Mouse (Mus musculus) mature B cell (primary cell): ENCODE data around the gene Gm13272.
"Not testable (repeated sequence)": the region's sequence is repeated elsewhere in the genome, so short reads cannot be mapped to it uniquely, and the experiment has no call there.

Source experiments
- in situ Hi-C: fragments of 300-500 bp; cut with MboI; formaldehyde crosslinking; loops from 2 replicates; pipeline ENCODE4 v1.14.3; 2019

Gene Gm13272

GRCm38 (mm10) chr4:88785409-88785808, 5.8 kb downstream of the Gm13272 start, which contains the start of gene Gm13276:
Gm13276 (plus strand) TSS chr4:88785709.
- in situ Hi-C loops = not testable (repeated sequence)

GRCm38 (mm10) chr4:88788402-88788801, 8.8 kb downstream of the Gm13272 start, which contains the start of gene Gm13277:
Gm13277 (plus strand) TSS chr4:88788632.
- in situ Hi-C loops = not testable (repeated sequence)

- in situ Hi-C loops = not testable (repeated sequence)
Observed at GRCm38 (mm10) chr4:88791250-88791649, 11.6 kb downstream of the Gm13272 start, which contains the start of gene Gm13278. Gm13278 (plus strand) TSS chr4:88791550.

- in situ Hi-C loops = not testable (repeated sequence)
Observed at GRCm38 (mm10) chr4:88793936-88794675, 14.5 kb downstream of the Gm13272 start, which contains the start of gene Gm13275. Gm13275 (plus strand) TSS chr4:88794487.

GRCm38 (mm10) chr4:88797097-88797496, 17.4 kb downstream of the Gm13272 start, which contains the start of gene Gm13279:
Gm13279 (plus strand) TSS chr4:88797397.
- in situ Hi-C loops = not testable (repeated sequence)

- in situ Hi-C loops = not testable (repeated sequence)
Observed at GRCm38 (mm10) chr4:88799365-88799764, 19.7 kb downstream of the Gm13272 start, which contains the start of gene Gm13285. Gm13285 (plus strand) TSS chr4:88799665.

GRCm38 (mm10) chr4:88802954-88803353, 23.3 kb downstream of the Gm13272 start, which contains the start of gene Gm13287:
Gm13287 (plus strand) TSS chr4:88803254.
- in situ Hi-C loops = not testable (repeated sequence)

- in situ Hi-C loops = not testable (repeated sequence)
Observed at GRCm38 (mm10) chr4:88805231-88805630, 25.6 kb downstream of the Gm13272 start, which contains the start of gene Gm13288. Gm13288 (plus strand) TSS chr4:88805531.

- in situ Hi-C loops = not testable (repeated sequence)
Observed at GRCm38 (mm10) chr4:88805761-88806160, 26.1 kb downstream of the Gm13272 start.

GRCm38 (mm10) chr4:88815928-88816327, 36.3 kb downstream of the Gm13272 start, which contains the start of gene Ifna7:
Ifna7 (plus strand) TSS chr4:88816228.
- in situ Hi-C loops = no loop called here

- in situ Hi-C loops = no loop called here
Observed at GRCm38 (mm10) chr4:88819659-88820058, 40.0 kb downstream of the Gm13272 start, which contains the start of gene Ifna11. Ifna11 (plus strand) TSS chr4:88819959.

GRCm38 (mm10) chr4:88822995-88823394, 43.3 kb downstream of the Gm13272 start:
- in situ Hi-C loops = no loop called here

GRCm38 (mm10) chr4:88827116-88827515, 47.5 kb downstream of the Gm13272 start, which contains the start of gene Ifna6:
Ifna6 (plus strand) TSS chr4:88827416.
- in situ Hi-C loops = not testable (repeated sequence)
